Mouse (Mus musculus): ENCODE measurements around the gene Ifnlr1. TPM values are rescaled to one million over a fixed set of nuclear protein-coding genes. Genes with fewer than 3 reads are reported as not detected.

The Ifnlr1 gene
- total RNA-seq, 2 experiments from 2014 or later = 0.21 to 0.23 TPM

DNA sequence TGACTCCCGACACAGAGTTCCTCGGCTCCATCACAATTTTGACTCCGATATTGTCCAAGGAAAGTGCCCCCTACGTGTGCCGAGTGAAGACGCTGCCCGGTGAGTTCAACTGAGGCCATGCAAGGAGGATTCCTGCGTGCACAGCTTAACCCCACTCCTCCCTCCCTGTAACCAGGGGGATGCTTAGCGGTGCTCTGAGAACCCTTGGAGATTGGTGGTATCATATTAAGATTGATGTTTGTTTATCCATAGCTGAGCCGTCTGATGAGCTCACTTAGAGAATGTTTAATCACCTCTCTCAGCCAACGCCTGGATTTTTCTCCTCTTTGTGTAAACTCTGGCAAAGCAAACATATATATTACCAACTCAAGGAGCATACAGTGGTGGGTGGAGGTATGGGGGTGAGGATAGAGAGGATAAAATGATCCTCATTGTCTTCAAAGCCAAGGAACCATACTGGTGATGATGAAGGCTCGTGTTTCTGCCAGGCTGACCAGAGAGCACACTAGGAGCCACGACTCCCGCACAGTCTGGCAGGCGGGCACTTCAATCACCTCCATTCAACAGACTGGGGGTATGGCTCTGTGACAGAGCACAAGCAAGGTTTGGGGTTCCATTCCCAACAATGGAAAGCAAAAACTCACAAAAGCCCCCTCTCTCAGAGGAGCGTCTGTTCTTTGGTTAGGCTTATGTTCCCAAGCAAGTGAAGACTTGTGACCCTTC lies 58.8 kb downstream of the Ifnlr1 start:
- DNase-seq = no peak

DNA sequence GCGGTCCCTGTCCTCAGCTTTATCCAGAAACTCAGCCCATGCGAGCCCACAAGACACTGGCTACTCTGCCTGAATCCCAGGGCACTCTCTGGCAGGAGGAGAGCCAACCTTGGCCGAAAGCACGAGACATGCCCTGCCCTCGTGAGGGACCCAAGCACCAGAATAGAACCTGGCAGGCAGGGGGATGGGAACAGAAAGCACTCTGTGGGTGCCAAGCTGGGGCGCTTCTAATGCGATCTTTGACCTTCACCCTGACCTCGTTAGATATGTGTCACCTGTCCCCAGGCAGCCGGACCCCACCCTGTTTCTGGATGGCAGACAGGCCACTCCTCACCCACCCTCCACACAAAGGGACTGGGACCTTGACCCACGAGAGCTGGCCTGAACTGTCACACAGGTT lies 59.5 kb downstream of the Ifnlr1 start:
- peak; percentile 48 for DNase-seq

GRCm38 (mm10) chr4:135750896-135751295 lies 64.8 kb downstream of the Ifnlr1 start:
- DNase-seq = no peak

- no peak for DNase-seq
Measured at GRCm38 (mm10) chr4:135752106-135752778, 66.2 kb downstream of the Ifnlr1 start.

- DNase-seq = no peak
Measured at GRCm38 (mm10) chr4:135752779-135753164, 66.7 kb downstream of the Ifnlr1 start.

Other genes starting within 250 kb of the Ifnlr1 start
- not detected for gene Stpg1, start 191.5 kb upstream of the Ifnlr1 start, total RNA-seq (2021)
- gene Nipal3, start 191.2 kb upstream of the Ifnlr1 start, total RNA-seq (2021) = 1 to 10 TPM; 6.4 to 6.9 TPM
- under 1 TPM; 0.18 to 0.26 TPM for gene Grhl3, start 112.7 kb upstream of the Ifnlr1 start, total RNA-seq (2021)
- under 1 TPM; 0.09 to 0.23 TPM for gene Il22ra1, start 41.9 kb downstream of the Ifnlr1 start, total RNA-seq (2021)
- 10 to 100 TPM; 47.8 to 59.7 TPM for gene Myom3, start 73.4 kb downstream of the Ifnlr1 start, total RNA-seq (2021)
- gene Srsf10, start 169.5 kb downstream of the Ifnlr1 start, total RNA-seq (2021) = 10 to 100 TPM; 47.2 to 59.0 TPM
- 10 to 100 TPM; 59.0 to 71.8 TPM for gene Pnrc2, start 187.6 kb downstream of the Ifnlr1 start, total RNA-seq (2021)
- under 1 TPM; 0.75 to 0.95 TPM for gene Cnr2, start 209.1 kb downstream of the Ifnlr1 start, total RNA-seq (2021)
- gene Fuca1, start 234.4 kb downstream of the Ifnlr1 start, total RNA-seq (2021) = 10 to 100 TPM; 36.1 to 41.4 TPM